Mouse (Mus musculus): ENCODE results near the gene Zfp536.

- TF ChIP-seq CTCF (IDR thresholded peaks at IDR 0.05; ENCODE audit: control insufficient read depth, insufficient read depth, insufficient read length), result no peak
- no peak for TF ChIP-seq MAX (IDR thresholded peaks at IDR 0.05)
- TF ChIP-seq USF1 (IDR thresholded peaks at IDR 0.05; ENCODE audit: low read depth), result no peak
- no peak for TF ChIP-seq MYOD1 (IDR thresholded peaks at IDR 0.05; ENCODE audit: control insufficient read depth, insufficient read length, low read depth)
- TF ChIP-seq CEBPB (IDR thresholded peaks at IDR 0.05; ENCODE audit: low read depth), result no peak
- no peak for TF ChIP-seq MYOG (IDR thresholded peaks at IDR 0.05; ENCODE audit: control insufficient read depth, extremely low read depth, insufficient read length)
Observed at GRCm38 (mm10) chr7:37818631-37819340, 45.3 kb upstream of the Zfp536 start.

All from C2C12 (cell line).